Mouse (Mus musculus) brain, embryonic 14.5 days (tissue): ENCODE measurements around the gene Aebp2.

Experiments
- CTCF ChIP-seq: fragments of 200-500 bp; IDR thresholded peaks from 2 replicates; pipeline ENCODE4 v1.5.1; 2012; ENCODE audit warnings: inconsistent platforms, mild to moderate bottlenecking, moderate library complexity, borderline replicate concordance; ENCODE audit not compliant: insufficient read depth, insufficient read length; ENCODE audit errors: extremely low read depth
- POLR2A ChIP-seq: fragments of 200-500 bp; IDR thresholded peaks from 2 replicates; pipeline ENCODE4 v1.6.1; 2012; ENCODE audit warnings: mild to moderate bottlenecking, inconsistent platforms, borderline replicate concordance; ENCODE audit not compliant: poor library complexity, insufficient read depth, insufficient read length, severe bottlenecking; ENCODE audit errors: extremely low read depth

GRCm38 (mm10) chr6:140629176-140629859, 6.9 kb downstream of the Aebp2 start:
- TF ChIP-seq CTCF (no peak), POLR2A (no peak)
